Mouse (Mus musculus): Measurements from ENCODE around the gene Gpatch11.

DNA sequence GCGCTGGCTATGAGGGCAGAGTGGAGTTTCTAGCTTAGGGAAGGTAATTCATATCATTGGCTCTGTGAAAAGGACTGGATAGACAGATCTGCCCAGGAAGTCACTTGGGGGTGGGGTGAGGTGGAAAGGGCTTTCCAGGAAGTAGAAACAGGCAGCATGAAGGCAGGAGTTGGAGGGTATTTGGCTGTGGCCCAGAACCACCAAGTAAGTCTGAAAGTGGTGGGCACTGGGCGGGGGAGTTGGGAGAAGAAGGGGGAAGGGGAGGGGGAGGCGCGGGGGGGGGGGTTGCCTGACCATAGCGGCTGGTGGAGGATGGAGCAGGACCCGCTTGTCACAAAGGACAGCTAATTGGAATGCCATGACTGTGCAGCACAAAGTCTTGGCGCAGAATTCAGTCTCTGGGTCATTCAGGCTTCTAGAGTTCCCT, 46.5 kb downstream of the Gpatch11 start:
- no peak for TF ChIP-seq CTCF (IDR thresholded peaks at IDR 0.05; ENCODE audit: control insufficient read depth, insufficient read depth, insufficient replicate concordance, low read depth, low read length)
- TF ChIP-seq POLR2A (IDR thresholded peaks at IDR 0.05; ENCODE audit: control insufficient read depth, low read depth, low read length): no peak
